Mouse (Mus musculus) kidney, adult 9 months (tissue): ENCODE measurements around the gene Nipal1.

Experiments
- DNase-seq: peaks from one replicate; pipeline ENCODE4 v3.0.0; 2022

The Nipal1 gene

DNA sequence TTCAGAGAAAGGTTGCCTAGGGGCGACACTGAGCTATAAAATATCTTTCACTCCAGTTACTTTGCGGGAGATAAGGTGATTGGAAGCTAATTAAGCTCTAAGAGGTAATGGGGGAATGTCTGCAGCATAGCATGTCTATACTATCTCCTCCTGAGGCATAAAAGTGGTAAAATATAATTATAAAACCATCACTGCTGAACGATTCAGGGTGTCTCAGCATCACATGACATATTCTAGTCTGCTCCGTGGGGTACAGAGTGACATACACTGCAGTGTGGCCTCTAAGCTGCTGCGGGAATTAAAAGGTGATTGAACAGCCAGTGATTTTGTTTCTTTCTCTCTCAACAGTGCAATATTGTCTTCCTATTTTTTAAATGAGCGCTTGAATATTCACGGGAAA, 18.8 kb downstream of the Nipal1 start:
- DNase-seq, result no peak

DNA sequence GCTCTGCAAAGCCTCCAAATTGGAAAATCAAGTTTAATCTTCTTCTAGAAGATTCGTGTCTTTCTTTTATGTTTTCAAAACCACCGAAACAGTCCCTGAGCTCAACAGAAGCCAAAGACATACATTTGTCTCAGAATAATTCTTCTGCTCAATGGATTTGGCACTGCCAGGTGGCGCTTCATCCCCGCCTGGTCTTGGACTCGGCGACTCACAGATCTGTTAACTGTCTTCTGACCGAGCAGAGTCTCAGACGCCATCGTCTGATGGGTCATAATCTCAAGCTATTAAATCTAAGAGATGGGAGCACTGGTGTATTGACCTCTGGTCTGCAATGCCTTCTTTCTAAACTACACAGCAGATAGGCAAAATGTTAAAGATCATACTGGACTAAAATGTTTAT, 20.8 kb downstream of the Nipal1 start:
- DNase-seq, result no peak

DNA sequence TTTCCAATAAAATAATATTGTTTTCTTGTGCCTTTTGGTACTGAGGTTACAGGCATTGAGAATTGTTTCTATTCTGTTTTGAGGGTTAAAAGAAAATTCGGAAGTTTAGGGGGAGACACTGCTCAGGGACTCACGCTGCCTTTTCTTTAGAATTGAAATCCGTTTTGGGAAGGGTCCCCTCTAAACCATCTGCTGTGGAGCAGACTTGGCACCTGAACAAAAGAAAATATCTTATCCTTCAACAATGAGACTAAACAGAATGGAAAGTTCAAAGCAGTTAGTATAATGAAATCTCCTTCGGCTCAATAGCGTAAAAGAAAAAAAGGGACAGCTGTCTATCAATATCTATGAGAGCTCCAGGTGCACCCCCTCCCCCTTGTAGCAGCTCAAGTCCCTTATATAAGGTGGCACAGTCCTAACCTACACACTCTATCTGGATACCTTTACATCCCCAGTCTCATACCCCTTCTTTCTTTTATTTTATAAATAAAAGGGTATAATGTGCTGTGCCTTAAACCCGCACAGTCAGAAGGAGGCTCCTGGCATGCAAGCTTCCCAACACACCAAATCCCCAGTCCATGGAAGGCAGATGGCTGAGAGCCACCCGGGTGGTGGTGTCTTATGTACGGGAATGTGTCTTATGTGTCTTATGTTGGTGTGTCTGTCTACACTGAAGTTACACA, 23.6 kb downstream of the Nipal1 start:
- DNase-seq, result no peak

DNA sequence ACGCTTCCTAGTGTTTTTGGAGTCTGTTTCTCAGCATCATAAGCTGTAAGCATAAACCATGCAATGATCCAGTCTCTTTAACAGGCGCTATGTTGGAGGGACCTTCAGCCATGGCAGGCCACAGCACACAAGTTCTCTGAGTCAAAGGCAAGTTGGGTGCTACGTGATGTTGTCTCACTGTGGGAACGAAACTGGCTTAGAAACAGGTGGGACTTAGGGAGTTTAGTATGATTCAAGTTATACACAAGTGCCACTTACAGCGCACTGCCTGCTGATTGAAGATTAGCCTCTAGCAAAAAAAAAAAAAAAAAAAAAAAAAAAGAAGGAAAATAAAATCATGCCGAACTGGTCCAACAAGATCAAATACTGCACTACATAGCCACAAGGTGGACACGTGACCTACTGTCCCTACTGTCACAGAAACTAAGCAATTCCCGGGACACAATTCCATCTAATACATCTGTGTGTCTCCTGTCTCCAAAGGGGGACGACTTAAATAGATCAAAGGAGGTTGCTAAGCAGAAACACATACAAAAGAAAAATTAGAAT, 27.5 kb downstream of the Nipal1 start:
- peak; percentile 7 for DNase-seq

DNA sequence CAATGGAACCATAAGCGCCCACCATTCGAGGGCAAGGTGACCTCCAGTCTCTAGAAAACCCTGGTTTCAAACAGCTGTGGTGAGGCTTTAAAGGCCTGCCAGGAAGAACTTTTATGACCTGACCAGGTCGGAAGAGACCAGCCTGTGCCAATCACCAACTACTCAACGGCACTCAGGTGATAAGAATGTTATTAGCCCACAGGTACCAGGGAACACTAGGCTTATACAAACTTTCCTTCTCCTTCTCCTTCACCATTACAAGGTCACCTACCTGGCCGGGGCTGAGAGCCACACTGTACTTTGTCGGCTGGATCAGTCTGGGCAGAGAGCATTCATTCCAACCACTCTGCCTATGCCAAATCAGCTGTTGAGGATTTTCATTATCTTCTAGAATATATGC, 33.9 kb downstream of the Nipal1 start:
- peak; percentile 20 for DNase-seq

DNA sequence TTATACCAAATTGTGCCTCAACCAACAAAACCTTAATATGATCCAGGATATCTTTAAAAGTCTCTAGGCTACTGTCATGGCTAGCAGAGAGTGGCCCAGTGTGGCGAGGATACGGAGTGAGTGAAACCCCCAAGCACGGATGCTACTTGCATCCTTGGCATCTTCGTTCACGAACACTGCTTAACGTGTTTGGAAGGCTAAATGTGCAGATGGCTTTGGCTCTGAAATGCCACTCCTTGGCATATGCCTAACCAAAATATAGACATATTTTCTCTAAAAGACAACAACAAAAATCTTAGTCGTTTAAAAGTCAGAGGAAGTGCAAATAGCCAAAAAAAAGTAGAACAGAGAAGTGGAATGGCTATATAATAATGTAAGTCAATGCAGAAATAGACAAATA, 42.0 kb downstream of the Nipal1 start:
- DNase-seq, result no peak

DNA sequence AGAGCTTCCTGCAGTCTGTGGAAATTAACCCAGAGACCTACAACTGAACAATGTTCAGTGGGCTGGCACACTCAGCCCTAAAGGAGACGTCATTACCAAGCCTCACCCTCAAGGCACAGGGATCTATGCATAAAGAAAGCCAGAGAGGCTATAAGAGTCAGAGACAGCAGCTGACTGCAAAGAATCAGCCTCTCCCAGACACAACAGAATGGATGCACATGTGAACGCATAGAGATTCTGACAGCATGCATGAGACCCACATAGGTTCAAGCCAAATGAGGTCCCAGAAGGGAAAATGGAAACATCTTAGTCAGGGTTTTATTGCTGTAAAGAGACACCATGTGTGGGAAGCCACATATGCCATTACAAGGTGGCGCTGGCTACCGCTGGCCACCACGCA, 42.9 kb downstream of the Nipal1 start:
- DNase-seq, result no peak

DNA sequence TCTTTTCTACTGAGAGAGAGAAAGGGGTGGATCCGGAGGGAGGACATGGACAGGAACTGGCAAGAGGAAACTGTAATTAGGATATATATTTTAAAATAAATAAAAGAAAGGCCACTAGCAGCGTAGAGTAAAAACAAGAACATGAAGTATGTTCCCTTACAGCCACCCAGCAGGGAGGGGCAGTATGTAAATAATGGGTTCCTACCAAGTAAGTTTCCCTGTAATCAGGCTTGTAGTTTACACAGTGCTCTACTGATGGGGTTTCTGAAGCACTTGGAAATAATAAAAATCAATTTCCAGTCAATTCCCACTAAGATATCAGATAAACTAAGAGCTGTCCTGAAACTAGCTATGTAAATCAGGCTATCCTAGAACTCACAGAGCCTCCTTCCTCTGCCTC, 47.1 kb downstream of the Nipal1 start:
- no peak for DNase-seq

DNA sequence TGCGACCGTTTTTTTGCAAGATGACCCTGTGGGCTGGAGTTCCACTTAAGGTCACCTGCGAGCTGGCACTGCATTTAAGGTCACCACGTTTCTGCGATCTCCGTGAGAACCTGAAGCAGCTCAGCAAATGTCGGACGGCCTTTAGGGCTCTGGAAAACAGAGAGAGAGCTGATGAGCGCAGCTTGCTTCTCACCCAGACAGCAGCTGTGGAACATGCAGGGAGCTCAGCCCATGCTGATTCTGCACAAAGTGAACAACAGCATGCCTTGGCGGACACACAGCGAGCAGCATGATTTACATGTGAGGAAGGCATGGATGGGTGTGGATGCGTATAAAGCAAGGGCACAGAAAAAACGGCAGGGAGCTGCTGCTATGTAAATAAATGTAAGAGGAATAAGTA, 48.9 kb downstream of the Nipal1 start:
- DNase-seq, result no peak

DNA sequence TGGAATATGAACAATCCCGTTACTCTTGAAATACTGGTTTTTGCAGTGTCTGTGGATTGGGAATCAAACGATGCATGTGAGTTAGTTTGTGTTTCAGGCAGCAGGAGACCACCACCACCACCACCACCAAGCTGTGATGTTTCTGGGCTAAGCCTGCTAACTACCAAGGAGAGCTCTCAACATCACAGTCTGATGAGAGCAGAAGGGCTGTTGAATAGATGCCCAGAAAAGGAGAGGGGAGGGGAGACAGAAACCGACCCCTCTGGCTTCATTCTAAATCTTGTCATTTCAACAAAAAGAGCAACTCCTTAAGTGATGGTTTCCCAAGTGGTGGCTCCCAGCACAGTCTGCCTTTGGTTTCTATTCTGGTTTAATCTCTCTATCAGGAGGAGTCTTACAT, 50.7 kb downstream of the Nipal1 start:
- DNase-seq, result no peak

DNA sequence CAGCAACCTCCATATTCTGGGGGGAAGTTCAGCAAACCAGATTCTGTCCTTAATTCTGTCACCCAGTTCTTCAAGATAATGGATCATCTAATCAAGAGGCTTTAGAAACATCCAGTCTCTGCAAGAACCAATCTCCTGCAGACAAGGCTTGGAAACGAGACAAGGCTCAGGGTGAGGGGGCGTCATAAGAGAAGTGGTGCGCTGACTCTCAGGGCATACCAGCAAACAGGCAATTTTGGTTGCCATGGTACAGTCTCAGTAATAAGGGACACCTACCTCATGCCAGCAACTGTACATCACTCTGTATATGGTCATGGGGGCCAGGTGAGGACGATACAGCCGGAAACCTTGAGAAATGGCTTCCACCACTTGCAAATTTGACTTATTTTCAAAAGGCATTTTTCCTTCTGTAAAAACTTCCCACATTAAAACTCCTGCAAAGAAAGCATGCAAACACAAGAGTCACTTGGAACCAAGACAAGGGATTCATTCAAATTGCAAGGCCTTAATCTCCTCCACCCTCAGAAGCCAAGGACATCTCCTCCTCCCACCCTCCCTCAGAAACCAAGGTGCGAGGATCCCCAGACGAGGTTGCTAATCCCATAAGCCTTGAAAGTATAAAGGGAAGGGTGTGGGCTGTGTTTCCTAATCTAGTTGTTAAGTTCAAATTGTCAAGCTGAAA, 51.4 kb downstream of the Nipal1 start:
- no peak for DNase-seq

DNA sequence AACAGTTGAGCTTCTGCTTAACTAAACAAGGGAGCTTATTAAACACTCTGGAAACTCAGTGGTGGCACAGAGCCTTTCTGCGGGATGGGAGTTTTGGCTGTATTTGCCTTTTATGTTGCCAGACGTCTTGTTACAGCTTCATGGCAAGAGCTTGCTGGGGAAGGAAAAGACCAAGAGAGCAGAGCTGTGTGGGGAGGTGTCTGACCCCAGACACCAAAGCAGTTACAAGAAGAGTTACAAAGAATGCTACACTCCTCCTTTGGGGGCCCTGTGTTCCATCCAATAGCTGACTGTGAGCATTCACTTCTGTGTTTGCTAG, 51.9 kb downstream of the Nipal1 start:
- DNase-seq, result no peak

DNA sequence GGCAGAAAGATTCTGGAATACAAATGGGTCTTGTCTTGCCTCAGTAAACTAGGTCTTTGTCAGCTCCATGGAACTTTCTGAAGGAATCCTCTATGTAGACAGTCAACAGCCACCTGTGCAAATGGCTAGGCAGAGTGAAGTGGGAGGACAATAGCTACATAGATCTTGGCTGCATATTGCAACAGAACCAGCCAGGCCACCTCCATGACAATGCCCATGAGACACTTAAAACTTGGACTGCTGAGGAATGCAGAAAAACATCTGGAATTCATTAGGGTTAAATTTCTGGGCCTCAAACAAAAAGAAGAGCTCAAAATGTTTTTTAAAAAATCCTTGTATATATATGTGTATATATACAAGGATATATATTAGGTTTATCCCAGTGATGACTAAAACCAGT, 54.6 kb downstream of the Nipal1 start:
- DNase-seq, result no peak

DNA sequence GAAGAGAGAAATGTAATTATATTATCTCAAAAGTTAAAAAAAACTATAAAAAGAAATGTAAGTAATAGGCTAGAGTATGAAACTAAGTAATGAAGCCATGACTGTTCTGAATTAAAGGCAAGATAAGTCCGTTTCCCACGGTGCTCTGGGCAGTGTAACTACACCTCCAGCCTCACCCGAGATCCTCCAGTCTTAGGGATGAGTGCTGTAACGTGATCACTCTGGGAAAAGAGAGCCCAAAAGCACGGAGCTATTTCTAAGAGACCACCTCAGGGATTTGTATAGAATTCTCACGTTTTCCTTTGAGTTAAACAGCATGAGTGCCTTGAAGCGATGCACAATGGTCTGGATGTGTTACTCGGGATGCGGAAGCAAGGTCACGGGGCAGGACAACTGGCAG, 58.5 kb downstream of the Nipal1 start:
- no peak for DNase-seq

DNA sequence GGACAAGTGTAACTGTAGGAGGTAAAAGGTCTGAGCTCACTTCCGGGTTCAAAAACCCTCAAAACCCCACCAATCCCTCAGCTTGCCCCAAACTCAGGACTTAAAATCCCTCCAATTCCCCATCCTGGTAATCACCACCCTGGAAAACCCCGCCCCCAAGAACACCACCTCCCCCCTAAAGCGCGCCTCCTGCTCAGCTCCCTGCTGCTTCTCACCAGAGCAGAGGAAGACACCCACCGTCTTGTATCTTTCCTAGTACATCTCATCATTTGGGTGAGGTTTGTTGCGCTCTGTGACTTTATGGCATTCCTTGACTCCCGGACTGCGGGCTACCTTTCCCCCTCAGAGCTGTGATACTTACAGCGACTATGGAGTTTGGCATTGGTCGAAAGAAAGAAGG, 59.1 kb downstream of the Nipal1 start:
- DNase-seq, result no peak

DNA sequence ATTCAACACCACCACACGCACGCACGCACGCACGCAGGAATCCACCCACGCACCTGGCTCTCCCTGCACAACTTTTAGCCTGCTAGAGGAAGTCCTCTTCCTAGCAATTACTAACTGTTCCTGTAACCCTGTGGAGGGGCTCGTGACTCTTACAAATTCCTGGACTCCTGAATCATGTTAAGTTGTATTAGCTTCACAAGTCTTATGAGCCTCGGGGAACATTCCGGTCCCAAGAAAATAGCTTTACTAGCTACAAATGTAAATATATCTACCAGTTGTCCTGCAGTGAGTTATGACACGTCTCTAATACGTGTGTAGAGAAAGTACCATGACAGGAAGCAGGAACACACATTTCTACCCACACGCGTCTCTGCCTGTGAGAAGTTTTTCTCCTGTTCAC, 61.9 kb downstream of the Nipal1 start:
- peak; percentile 3 for DNase-seq

DNA sequence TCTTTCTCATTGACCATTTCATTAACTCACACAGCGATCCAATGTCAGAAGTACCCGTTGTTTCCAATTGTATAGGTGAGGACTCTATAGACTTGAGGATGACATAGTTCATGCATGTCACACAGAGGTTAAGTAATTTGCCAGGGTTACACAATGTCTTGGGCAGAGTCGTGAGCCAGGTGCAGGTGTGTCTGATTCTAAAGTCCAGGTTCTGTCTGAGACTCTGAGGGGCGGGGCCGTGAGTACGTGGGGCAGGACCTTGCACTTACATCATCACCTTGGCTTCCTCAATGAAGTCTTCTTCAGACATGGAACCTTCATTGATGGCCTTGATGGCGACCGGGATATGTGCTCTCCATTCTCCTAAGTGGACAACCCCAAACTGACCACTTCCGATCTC, 62.4 kb downstream of the Nipal1 start:
- DNase-seq, result no peak

DNA sequence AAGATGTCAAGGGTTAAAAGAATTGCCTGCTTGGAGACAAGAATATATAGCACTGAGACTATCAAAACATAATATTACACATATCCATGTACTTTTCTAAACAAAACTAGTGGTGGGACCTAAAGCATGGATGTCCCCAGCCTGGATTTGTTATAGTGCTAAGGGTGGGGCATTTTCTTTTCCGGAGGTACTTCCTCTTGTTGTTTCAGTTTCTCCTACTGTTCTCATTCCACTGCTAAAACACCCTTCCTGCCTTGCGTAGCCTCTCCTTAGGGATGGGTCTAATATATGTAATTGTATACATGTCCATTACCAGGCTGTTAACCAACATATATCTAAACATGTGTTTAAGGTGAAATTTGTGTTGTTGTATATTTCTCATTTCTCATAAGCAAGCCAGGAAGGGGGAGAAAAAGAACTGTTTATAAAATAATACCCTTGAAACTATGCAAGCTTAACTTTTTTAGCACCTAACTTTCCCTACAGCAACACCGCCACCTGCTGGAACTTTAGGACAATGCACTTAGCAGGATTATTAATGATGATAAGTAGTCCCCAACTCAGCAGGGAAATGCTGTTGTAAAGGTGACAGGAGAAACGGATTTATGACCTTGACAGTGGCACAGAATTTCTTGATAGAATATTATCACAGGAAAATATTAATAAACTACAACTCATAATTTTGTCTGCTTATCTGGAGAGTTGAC, 63.1 kb downstream of the Nipal1 start:
- peak; percentile 67 for DNase-seq

DNA sequence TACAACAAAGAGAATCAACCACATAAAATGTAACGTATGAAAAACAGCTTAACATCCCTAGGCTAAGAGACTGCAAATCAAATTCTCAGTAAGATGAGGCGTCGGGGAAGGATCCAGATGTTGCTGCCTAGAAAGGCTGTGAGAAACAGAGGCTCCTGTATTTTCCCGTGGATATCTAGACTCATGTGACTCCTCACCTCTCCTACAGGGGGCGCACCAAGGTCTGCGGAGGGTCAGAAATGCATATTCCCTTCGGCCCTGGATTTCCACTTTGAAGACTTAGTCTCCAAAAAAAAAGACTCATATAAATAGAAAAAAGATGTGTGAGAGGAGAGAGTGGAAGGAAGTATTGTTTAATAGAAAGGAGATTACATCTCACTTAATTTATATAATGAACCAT, 73.0 kb downstream of the Nipal1 start:
- DNase-seq, result no peak
